Mouse (Mus musculus): ENCODE results near the gene Lef1. TPM values are rescaled to one million over a fixed set of nuclear protein-coding genes. Genes with fewer than 3 reads are reported as not detected.

Gene Lef1
- polyA plus RNA-seq, 1 experiment from 2014 or later = 3.5 TPM

DNA sequence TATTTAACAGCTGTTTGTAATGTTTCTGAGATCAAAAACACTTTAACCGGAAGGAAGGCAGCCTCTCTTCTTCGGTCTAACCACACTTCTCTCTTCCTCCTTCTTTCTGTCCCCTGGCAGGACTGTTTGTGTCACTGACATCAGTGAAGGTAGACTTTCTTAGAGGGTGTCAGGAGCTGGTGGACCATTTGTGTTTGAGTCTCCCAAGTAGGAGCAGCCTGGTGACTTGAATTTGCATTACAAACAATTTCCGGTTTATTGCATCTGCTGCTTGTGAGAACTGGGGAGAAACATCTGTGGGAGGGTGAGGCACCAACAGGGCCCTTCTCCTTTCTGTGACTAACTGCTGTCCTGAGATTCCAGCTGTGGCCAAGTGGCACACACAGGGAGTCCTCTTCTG, 7.6 kb downstream of the Lef1 start:
- H3K27me3 ChIP-seq = no peaks in the 10 kb centered on the region
- CTCF ChIA-PET = interaction anchor here (1.3 to 1.4 kb wide), 3 partner anchors 22 to 72 kb away, joined by 3 read pairs; no protein-coding TSS in a partner anchor
- DNase-seq (ENCODE audit: low read depth, low spot score) = no peak
- POLR2A ChIA-PET = no interaction called here
- no peak for ATAC-seq
- no peak for TF ChIP-seq CTCF (IDR thresholded peaks at IDR 0.05)
- in situ Hi-C loops (cut with MboI; ENCODE audit: low pct_unique_long_range_greater_than_20kb) = no loop called here

DNA sequence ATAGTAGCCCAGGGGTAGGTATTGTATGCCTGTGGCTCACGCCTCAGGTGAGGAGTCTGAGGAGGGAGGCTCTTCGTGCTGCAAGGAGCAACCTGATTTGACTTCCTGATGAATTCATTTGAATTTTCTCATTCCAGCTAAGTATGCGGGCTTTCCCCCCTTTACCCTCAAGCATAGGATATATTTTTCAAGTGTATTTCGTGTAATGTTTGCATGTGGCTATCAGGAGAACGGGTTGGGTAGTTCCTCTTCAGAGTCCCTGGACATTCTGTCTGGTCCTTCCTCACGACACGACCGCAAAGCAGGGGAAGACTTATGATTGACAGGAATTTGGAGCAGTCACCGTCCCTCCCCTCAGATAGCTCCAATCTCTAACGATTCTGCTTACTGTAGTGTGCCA, 9.2 kb downstream of the Lef1 start:
- H3K27me3 ChIP-seq = no peaks in the 10 kb centered on the region
- ChIA-PET CTCF (interaction anchor here (1.3 kb wide), 2 partner anchors 9 to 70 kb away, joined by 3 to 5 read pairs; no protein-coding TSS in a partner anchor), POLR2A (interaction anchor here (0.8 kb wide), 1 partner anchor 9 kb away, joined by 4 read pairs; the partner anchor contains the start of gene Lef1)
- in situ Hi-C loops (cut with MboI; ENCODE audit: low pct_unique_long_range_greater_than_20kb) = no loop called here
- no peak for ATAC-seq
- no peak for DNase-seq (ENCODE audit: low read depth, low spot score)
- TF ChIP-seq CTCF (IDR thresholded peaks at IDR 0.05) = no peak

DNA sequence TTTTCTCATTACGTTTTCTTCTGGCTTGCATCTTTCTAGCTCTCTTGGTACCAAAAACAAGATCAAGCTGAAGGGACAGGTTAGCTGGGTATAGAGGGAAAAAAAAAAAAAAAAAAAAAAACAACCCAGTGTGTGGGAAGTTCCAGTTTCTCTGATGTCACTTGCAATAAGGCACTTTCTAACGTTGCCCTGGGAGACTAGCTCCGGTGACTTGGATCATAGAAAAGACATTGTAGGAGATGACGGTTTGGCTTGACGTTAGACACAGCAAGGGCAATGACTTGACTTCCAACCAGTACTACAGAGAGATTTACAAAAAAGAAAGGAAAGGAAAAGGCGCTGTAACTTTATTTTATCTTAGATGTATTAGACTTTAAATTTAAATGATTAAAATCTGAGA, 13.2 kb downstream of the Lef1 start:
- in situ Hi-C loops (cut with MboI; ENCODE audit: low pct_unique_long_range_greater_than_20kb) = no loop called here
- no peaks in the 10 kb centered on the region for H3K27me3 ChIP-seq
- ChIA-PET POLR2A (no interaction called here), CTCF (interaction anchor here (0.8 kb wide), 1 partner anchor 233 kb away, joined by 3 read pairs; no protein-coding TSS in a partner anchor)
- no peak for ATAC-seq
- no peak for TF ChIP-seq CTCF (IDR thresholded peaks at IDR 0.05)
- no peak for DNase-seq (ENCODE audit: low read depth, low spot score)

DNA sequence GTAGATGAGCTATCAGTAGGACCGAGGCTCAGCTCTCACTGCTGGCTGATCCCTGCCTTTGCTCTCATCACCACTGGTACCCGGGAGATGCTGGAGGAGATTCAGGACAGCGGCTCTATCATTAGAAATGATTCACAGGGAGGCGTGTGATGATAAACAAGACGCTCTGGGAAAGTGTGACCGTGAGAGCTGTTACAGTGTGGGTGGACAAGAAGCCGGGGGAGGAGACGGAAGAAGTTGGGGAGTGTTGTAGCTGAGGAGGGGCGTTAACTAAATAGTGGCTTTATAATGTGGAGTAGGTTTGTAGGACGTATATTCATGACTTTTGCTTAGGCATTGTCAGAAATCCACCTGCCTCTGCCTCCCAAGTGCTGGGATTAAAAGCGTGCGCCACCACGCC, 15.6 kb downstream of the Lef1 start:
- POLR2A ChIA-PET = interaction anchor here (1.2 kb wide), 1 partner anchor 16 kb away, joined by 6 read pairs; the partner anchor contains the start of gene Lef1
- no peak for DNase-seq (ENCODE audit: low read depth, low spot score)
- in situ Hi-C loops (cut with MboI; ENCODE audit: low pct_unique_long_range_greater_than_20kb) = no loop called here
- TF ChIP-seq CTCF (IDR thresholded peaks at IDR 0.05) = no peak
- H3K27me3 ChIP-seq = no peaks in the 10 kb centered on the region
- CTCF ChIA-PET = interaction anchor here (1.4 to 1.8 kb wide), 3 partner anchors 10 to 70 kb away, joined by 3 to 5 read pairs (median 4); no protein-coding TSS in a partner anchor
- no peak for ATAC-seq

DNA sequence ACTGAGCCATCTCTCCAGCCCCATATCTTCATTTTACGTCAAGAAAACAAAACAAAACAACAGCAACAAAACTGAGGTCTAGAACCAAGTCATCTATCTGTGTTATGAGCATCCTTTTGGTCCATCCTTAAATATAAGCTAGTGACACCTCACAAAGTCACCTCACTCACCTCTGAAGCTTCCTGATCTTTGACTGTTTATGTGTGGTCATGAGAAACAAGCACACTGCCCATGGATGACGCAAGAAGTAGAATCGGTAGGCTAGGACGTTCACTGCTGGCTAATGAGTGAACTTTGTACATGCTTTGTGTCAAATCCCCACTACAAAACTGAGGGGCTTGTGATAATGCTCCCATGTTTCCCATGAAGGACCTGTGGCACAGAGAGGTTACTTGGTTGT, 16.2 kb downstream of the Lef1 start:
- CTCF ChIA-PET = interaction anchor here (1.4 to 1.8 kb wide), 3 partner anchors 11 to 69 kb away, joined by 3 to 5 read pairs (median 4); no protein-coding TSS in a partner anchor
- ATAC-seq = no peak
- no peak for TF ChIP-seq CTCF (IDR thresholded peaks at IDR 0.05)
- no peak for DNase-seq (ENCODE audit: low read depth, low spot score)
- in situ Hi-C loops (cut with MboI; ENCODE audit: low pct_unique_long_range_greater_than_20kb) = no loop called here
- no peaks in the 10 kb centered on the region for H3K27me3 ChIP-seq
- POLR2A ChIA-PET = interaction anchor here (1.2 kb wide), 1 partner anchor 16 kb away, joined by 6 read pairs; the partner anchor contains the start of gene Lef1

DNA sequence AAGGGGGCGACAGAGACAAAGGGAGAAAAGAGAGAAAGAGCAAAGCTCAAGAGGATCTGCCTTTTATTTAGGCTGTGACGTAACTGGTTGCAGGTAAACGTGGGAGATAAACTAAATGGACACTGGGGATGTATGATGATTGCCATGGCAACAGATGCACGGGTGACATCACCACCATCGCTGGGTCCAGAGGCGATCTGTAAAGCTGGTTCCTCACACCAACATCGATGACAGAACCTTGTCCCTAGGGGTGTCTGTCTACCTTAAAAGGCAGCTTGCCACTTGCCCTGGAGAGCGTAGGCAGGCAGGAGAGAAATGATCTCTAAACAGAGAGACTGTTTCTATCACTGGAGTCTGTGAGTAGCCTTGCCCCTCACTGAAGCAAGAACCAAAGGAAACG, 23.7 kb downstream of the Lef1 start:
- no peak for TF ChIP-seq CTCF (IDR thresholded peaks at IDR 0.05)
- in situ Hi-C loops (cut with MboI; ENCODE audit: low pct_unique_long_range_greater_than_20kb) = no loop called here
- ATAC-seq (no peak), DNase-seq (ENCODE audit: low read depth, low spot score) (no peak)
- H3K27me3 ChIP-seq = no peaks in the 10 kb centered on the region
- ChIA-PET CTCF (interaction anchor here (1.4 kb wide), 1 partner anchor 62 kb away, joined by 3 read pairs; no protein-coding TSS in a partner anchor), POLR2A (no interaction called here)

DNA sequence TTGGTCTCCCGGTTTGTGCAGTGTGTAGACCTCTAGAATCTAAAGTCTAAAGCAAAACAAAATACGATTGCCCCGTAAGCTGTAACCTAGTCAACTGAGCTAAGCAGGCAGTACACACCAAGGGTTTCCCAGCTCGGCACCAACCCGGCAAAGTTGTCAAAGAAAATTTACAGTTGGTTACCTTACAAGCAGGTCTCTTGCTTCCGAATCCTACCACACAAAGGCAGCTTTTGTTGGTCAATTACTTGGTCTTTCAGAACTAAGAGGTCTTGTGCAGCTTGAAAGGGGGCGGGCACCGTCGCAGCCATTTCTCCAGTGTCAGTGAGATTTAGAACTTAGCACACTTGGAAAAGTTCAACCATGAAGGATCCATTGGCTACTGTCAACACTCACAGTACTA, 25.2 kb downstream of the Lef1 start:
- ChIA-PET CTCF (interaction anchor here (1.0 kb wide), 1 partner anchor 11 kb away, joined by 3 read pairs; no protein-coding TSS in a partner anchor), POLR2A (no interaction called here)
- in situ Hi-C loops (cut with MboI; ENCODE audit: low pct_unique_long_range_greater_than_20kb) = no loop called here
- DNase-seq (ENCODE audit: low read depth, low spot score) (no peak), ATAC-seq (no peak)
- no peak for TF ChIP-seq CTCF (IDR thresholded peaks at IDR 0.05)
- no peaks in the 10 kb centered on the region for H3K27me3 ChIP-seq

DNA sequence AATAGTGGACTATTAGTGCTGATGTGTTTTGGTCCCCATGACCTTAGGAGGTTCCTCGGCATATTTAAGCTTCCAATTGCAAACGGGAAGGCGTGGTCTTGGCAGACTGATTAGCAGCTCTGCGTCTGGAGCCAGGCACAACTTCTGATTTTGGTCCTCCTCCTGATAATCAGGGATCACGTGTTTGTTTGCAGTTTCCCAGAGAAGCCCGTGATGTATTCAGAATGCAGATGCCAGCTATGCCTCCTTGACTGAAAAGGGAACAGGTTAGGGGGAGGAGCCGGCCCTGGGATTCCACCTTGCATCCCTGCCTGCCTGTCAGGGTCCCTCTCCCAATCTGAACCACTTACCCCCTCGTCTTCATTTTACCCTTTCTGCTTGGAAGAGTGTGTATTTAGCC, 26.2 kb downstream of the Lef1 start:
- ChIA-PET POLR2A (no interaction called here), CTCF (interaction anchor here (1.1 kb wide), 1 partner anchor 12 kb away, joined by 4 read pairs; no protein-coding TSS in a partner anchor)
- no peaks in the 10 kb centered on the region for H3K27me3 ChIP-seq
- ATAC-seq (no peak), DNase-seq (ENCODE audit: low read depth, low spot score) (no peak)
- in situ Hi-C loops (cut with MboI; ENCODE audit: low pct_unique_long_range_greater_than_20kb) = no loop called here
- TF ChIP-seq CTCF (IDR thresholded peaks at IDR 0.05) = no peak

DNA sequence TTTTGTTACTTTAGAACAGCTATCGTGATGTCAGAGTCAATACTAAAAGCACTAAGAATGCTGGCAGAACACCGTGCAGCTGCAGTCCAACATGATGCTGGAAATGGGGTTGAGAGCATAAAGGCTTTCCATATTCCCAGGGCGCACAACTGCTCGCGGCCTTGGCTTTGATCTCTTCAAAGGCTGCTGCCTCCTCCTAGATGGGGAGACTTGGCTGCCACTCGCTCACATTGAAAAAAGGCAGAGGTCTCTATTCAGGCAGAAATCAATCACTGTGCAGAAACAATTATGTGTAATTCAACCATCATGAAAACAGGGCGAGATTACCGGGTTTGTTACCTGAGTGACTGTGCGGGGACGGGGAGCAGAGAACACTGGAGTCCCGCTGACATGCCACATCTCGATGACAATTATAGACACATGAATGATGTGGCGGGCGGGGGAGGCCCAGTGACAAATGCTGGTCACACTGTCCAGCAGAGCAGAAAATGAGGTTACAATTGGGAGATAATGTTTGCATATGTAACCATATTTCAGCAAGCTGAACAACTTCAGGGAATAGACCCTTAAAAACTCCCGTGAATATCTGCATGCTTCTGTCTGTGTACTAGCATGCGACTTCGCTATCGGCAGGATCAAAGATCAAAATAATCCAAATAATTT, 27.0 kb downstream of the Lef1 start:
- POLR2A ChIA-PET = interaction anchor here (0.7 kb wide), 1 partner anchor 15 kb away, joined by 3 read pairs; no protein-coding TSS in a partner anchor
- in situ Hi-C loops (cut with MboI; ENCODE audit: low pct_unique_long_range_greater_than_20kb) = no loop called here
- CTCF ChIA-PET = interaction anchor here (1.1 kb wide), 1 partner anchor 13 kb away, joined by 4 read pairs; no protein-coding TSS in a partner anchor
- ATAC-seq (no peak), DNase-seq (ENCODE audit: low read depth, low spot score) (no peak)
- TF ChIP-seq CTCF (IDR thresholded peaks at IDR 0.05) = no peak
- H3K27me3 ChIP-seq = no peaks in the 10 kb centered on the region

DNA sequence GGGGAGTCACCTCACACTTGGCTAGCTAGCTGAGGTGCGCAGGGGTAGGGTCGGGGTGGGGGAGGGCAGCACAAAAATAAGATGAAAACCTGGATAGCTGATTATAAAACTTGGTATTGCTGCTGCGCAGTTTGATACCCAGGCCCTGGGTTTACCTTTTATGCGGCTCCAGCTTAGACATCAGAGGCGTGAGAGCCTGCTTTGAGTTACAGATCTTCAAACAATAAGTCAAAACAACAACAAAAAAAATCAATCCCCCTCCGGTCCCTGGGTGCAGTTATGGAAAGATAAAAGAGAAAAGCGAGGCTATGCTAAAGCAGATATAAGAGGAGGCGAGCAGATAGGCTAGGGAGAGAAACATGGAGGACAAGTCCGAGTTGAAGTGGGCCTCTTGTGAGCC, 28.0 kb downstream of the Lef1 start:
- no peak for TF ChIP-seq CTCF (IDR thresholded peaks at IDR 0.05)
- ChIA-PET CTCF (no interaction called here), POLR2A (no interaction called here)
- H3K27me3 ChIP-seq = no peaks in the 10 kb centered on the region
- in situ Hi-C loops (cut with MboI; ENCODE audit: low pct_unique_long_range_greater_than_20kb) = no loop called here
- no peak for ATAC-seq
- no peak for DNase-seq (ENCODE audit: low read depth, low spot score)

DNA sequence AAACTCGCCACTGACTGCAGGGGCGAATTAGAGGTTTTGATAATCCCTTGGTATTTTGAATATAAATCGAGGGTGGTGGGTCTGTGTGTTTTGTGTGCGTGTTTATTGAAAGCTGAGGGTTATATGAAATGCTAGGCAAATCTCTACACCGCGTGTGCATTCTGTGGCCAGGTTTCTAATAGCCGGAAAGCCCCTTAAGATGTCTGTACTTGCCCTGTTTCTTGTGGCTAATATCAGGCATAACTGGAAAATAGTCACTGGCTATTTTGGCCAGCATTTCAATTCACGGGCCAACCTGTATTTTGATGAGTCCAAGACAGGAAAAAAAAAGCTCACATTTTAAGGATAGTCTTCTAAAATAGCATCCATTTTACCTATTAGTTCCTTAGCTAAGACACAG, 28.5 kb downstream of the Lef1 start:
- TF ChIP-seq CTCF (IDR thresholded peaks at IDR 0.05) = no peak
- POLR2A ChIA-PET = interaction anchor here (0.9 to 1.5 kb wide), 2 partner anchors 28 to 121 kb away, joined by 3 to 6 read pairs; partner anchors contain the start of gene Lef1
- in situ Hi-C loops (cut with MboI; ENCODE audit: low pct_unique_long_range_greater_than_20kb) = no loop called here
- CTCF ChIA-PET = interaction anchor here (0.8 to 1.6 kb wide), 5 partner anchors 10 to 24 kb away, joined by 3 to 7 read pairs (median 3); no protein-coding TSS in a partner anchor
- no peak for DNase-seq (ENCODE audit: low read depth, low spot score)
- H3K27me3 ChIP-seq = no peaks in the 10 kb centered on the region
- no peak for ATAC-seq
